Mouse (Mus musculus): ENCODE measurements around the gene Sept5.

- no peak for TF ChIP-seq CTCF (IDR thresholded peaks at IDR 0.05; ENCODE audit: borderline replicate concordance, control insufficient read depth, extremely low read depth, insufficient read depth, low read length, poor library complexity)
- TF ChIP-seq POLR2A (IDR thresholded peaks at IDR 0.05; ENCODE audit: control insufficient read depth, extremely low read depth, insufficient read depth, low read length, poor library complexity) = no peak
These were observed 2.3 kb upstream of the Sept5 start for GRCm38 (mm10) chr16:18632059-18632458.

Data from thymus, adult 2 months (tissue).